Mouse (Mus musculus): ENCODE data around the gene Tcaf3. TPM values are rescaled to one million over a fixed set of nuclear protein-coding genes. Genes with fewer than 3 reads are reported as not detected.

Tcaf3 gene
- total and polyA plus RNA-seq, 3 experiments, result not detected

DNA sequence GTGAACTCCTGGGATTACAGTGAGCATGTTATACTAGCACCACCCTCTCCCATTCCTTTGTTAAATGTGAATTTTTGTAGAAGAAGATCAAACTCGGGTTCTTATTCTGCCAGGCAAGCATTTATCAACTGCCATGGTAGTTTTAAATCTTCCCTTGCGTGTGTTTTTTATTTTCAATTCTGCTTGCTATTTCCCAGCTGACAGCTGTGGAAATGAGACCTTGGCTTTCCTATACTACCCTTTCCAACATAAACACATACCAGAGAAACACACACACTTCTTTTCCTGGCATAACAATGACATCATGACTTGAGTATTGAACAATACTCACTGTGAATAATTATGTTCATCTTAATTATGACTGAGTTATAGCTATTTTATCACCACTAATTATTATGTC lies 35.2 kb downstream of the Tcaf3 start:
- H3K27ac ChIP-seq (ENCODE audit: control insufficient read depth, low read depth, low read length), result no peak overlapping the region
- no peak overlapping the region for H3K4me3 ChIP-seq (ENCODE audit: control insufficient read depth in 1 of 2, insufficient read depth in 1 of 2, low read depth in 2 of 2, low read length in 2 of 2)
- H3K9ac ChIP-seq (ENCODE audit: control insufficient read depth, low read depth, low read length, poor library complexity, severe bottlenecking), result no peak overlapping the region
- DNase-seq (ENCODE audit: low read depth, low spot score), result no peak
- peaks cover 0 to 2% of the 10 kb centered on the region in 2 experiments; a peak in 1 of 4 replicates for H3K27me3 ChIP-seq (ENCODE audit: control insufficient read depth in 1 of 2, insufficient read depth in 2 of 2, low read length in 2 of 2)
- H3K4me1 ChIP-seq (ENCODE audit: control insufficient read depth in 1 of 2, insufficient read depth in 2 of 2, low read length in 2 of 2), result no peaks in the 10 kb centered on the region
- TF ChIP-seq CHD1 (IDR thresholded peaks at IDR 0.05; ENCODE audit: low read depth, low read length) (no peak), JUND (IDR thresholded peaks at IDR 0.05; ENCODE audit: low read depth, low read length) (no peak), MEF2A (IDR thresholded peaks at IDR 0.05; ENCODE audit: extremely low read depth, insufficient replicate concordance, low read depth, low read length, poor library complexity, severe bottlenecking) (no peak), TBP (IDR thresholded peaks at IDR 0.05; ENCODE audit: low read depth, low read length) (no peak), USF2 (IDR thresholded peaks at IDR 0.05; ENCODE audit: borderline replicate concordance in 1 of 2, insufficient read depth in 1 of 2, low read depth in 1 of 2, low read length in 2 of 2) (no peak), TAL1 (IDR thresholded peaks at IDR 0.05; ENCODE audit: low read length) (no peak), BHLHE40 (IDR thresholded peaks at IDR 0.05; ENCODE audit: borderline replicate concordance, low read depth, low read length) (no peak), UBTF (IDR thresholded peaks at IDR 0.05; ENCODE audit: borderline replicate concordance, insufficient read depth, low read depth, low read length) (no peak), NRF1 (IDR thresholded peaks at IDR 0.05; ENCODE audit: insufficient read depth, low read depth, low read length, poor library complexity, severe bottlenecking) (no peak), MAFK (IDR thresholded peaks at IDR 0.05; ENCODE audit: borderline replicate concordance, low read depth, low read length) (no peak), POLR2A (IDR thresholded peaks at IDR 0.05; ENCODE audit: control insufficient read depth in 1 of 2, insufficient read depth in 1 of 2, low read depth in 1 of 2, low read length in 2 of 2, poor library complexity in 1 of 2) (no peak), USF1 (IDR thresholded peaks at IDR 0.05; ENCODE audit: low read depth, low read length) (no peak), ZC3H11A (IDR thresholded peaks at IDR 0.05; ENCODE audit: low read depth, low read length) (no peak)
- H3K36me3 ChIP-seq (ENCODE audit: control insufficient read depth in 1 of 2, insufficient read depth in 2 of 2, low read length in 2 of 2), result no peaks in the 10 kb centered on the region
- no peaks in the 10 kb centered on the region for H3K9me3 ChIP-seq (replicated peaks; ENCODE audit: insufficient read depth, low read length)
- H3K79me2 ChIP-seq (ENCODE audit: control insufficient read depth, insufficient read depth, low read length, poor library complexity), result no peaks in the 10 kb centered on the region

DNA sequence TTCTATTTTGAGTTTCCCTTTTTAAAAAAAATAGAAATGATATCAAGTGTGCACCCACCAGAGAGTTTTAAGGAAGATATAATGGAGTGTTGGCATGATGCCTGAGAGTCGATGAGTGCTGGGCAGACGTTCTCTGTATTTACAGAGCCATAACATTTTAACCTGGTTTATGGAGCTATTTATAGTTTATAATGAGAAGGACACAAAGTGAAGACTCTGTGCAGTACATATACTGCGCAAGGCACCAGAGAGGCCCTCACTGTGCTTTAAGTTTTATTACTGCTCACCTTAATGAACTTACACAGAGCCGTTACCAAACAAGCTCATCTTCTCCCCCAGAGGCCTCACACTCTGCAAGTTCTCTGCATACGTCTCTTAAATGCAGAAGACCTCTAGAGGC lies 36.6 kb downstream of the Tcaf3 start:
- Histone ChIP-seq H3K4me1 (ENCODE audit: control insufficient read depth in 1 of 2, insufficient read depth in 2 of 2, low read length in 2 of 2) (no peaks in the 10 kb centered on the region), H3K36me3 (ENCODE audit: control insufficient read depth in 1 of 2, insufficient read depth in 2 of 2, low read length in 2 of 2) (no peaks in the 10 kb centered on the region), H3K9me3 (replicated peaks; ENCODE audit: insufficient read depth, low read length) (no peaks in the 10 kb centered on the region), H3K9ac (ENCODE audit: control insufficient read depth, low read depth, low read length, poor library complexity, severe bottlenecking) (no peak overlapping the region), H3K79me2 (ENCODE audit: control insufficient read depth, insufficient read depth, low read length, poor library complexity) (no peaks in the 10 kb centered on the region), H3K27ac (ENCODE audit: control insufficient read depth, low read depth, low read length) (no peak overlapping the region), H3K4me3 (ENCODE audit: control insufficient read depth in 1 of 2, insufficient read depth in 1 of 2, low read depth in 2 of 2, low read length in 2 of 2) (no peak overlapping the region), H3K27me3 (ENCODE audit: control insufficient read depth in 1 of 2, insufficient read depth in 2 of 2, low read length in 2 of 2) (peaks cover 0 to 2% of the 10 kb centered on the region in 2 experiments; a peak in 1 of 4 replicates)
- no peak for DNase-seq (ENCODE audit: low read depth, low spot score)
- no peak for TF ChIP-seq MAZ (IDR thresholded peaks at IDR 0.05; ENCODE audit: low read depth, low read length)
- no peak for TF ChIP-seq MAX (IDR thresholded peaks at IDR 0.05; ENCODE audit: low read length)
- no peak for TF ChIP-seq NELFE (IDR thresholded peaks at IDR 0.05; ENCODE audit: low read depth, low read length)
- TF ChIP-seq ZC3H11A (IDR thresholded peaks at IDR 0.05; ENCODE audit: low read depth, low read length), result no peak
- no peak for TF ChIP-seq RAD21 (IDR thresholded peaks at IDR 0.05; ENCODE audit: low read depth, low read length)
- no peak for TF ChIP-seq RCOR1 (IDR thresholded peaks at IDR 0.05; ENCODE audit: low read depth, low read length)
- TF ChIP-seq POLR2AphosphoS5 (IDR thresholded peaks at IDR 0.05; ENCODE audit: borderline replicate concordance, low read depth, low read length), result no peak
- no peak for TF ChIP-seq MEF2A (IDR thresholded peaks at IDR 0.05; ENCODE audit: extremely low read depth, insufficient replicate concordance, low read depth, low read length, poor library complexity, severe bottlenecking)
- no peak for TF ChIP-seq NRF1 (IDR thresholded peaks at IDR 0.05; ENCODE audit: insufficient read depth, low read depth, low read length, poor library complexity, severe bottlenecking)
- TF ChIP-seq CHD2 (IDR thresholded peaks at IDR 0.05; ENCODE audit: low read length), result no peak
- TF ChIP-seq POLR2AphosphoS2 (IDR thresholded peaks at IDR 0.05; ENCODE audit: low read length), result no peak
- no peak for TF ChIP-seq ELF1 (IDR thresholded peaks at IDR 0.05; ENCODE audit: low read depth, low read length)
- no peak for TF ChIP-seq USF2 (IDR thresholded peaks at IDR 0.05; ENCODE audit: borderline replicate concordance in 1 of 2, insufficient read depth in 1 of 2, low read depth in 1 of 2, low read length in 2 of 2)
- TF ChIP-seq TBP (IDR thresholded peaks at IDR 0.05; ENCODE audit: low read depth, low read length), result no peak
- TF ChIP-seq ZNF384 (IDR thresholded peaks at IDR 0.05; ENCODE audit: low read depth, low read length), result no peak

Data from MEL (cell line).